Mouse (Mus musculus) MEL (cell line): ENCODE measurements around the gene Spry1. TPM values are rescaled to one million over a fixed set of nuclear protein-coding genes. Genes with fewer than 3 reads are reported as not detected.

Source experiments
- DNase-seq: peaks from one replicate; pipeline ENCODE4 v3.0.0; 2011; ENCODE audit warnings: low read depth, low spot score
- H3K27ac ChIP-seq: 2 replicates; pipeline ENCODE4 v1.5.1; 2012; ENCODE audit warnings: low read depth, mild to moderate bottlenecking, control low read depth, low read length, moderate library complexity; ENCODE audit not compliant: control insufficient read depth
- H3K27me3 ChIP-seq, 2 experiments: fragments of 150-350 bp in 1 of 2; sonication (generic) in 1 of 2; 2 replicates each; pipeline ENCODE4 v1.6.1; 2012; ENCODE audit warnings: low read length in 2 of 2, mild to moderate bottlenecking in 2 of 2, improper control_type of control experiment in 1 of 2, moderate library complexity in 1 of 2; ENCODE audit not compliant: insufficient read depth in 2 of 2, control insufficient read depth in 1 of 2
- H3K36me3 ChIP-seq, 2 experiments: 2 replicates each; pipeline ENCODE4 v1.6.1; 2012 to 2014; ENCODE audit warnings: low read length in 2 of 2, improper control_type of control experiment in 1 of 2, inconsistent platforms in 1 of 2, mild to moderate bottlenecking in 1 of 2; ENCODE audit not compliant: insufficient read depth in 2 of 2, control insufficient read depth in 1 of 2
- H3K4me1 ChIP-seq, 2 experiments: fragments of 150-350 bp in 1 of 2; sonication (generic) in 1 of 2; 2 replicates each; pipeline ENCODE4 v1.6.1; 2012; ENCODE audit warnings: low read length in 2 of 2, improper control_type of control experiment in 1 of 2, mild to moderate bottlenecking in 1 of 2; ENCODE audit not compliant: insufficient read depth in 2 of 2, control insufficient read depth in 1 of 2
- H3K4me3 ChIP-seq, 2 experiments: fragments of 150-350 bp in 1 of 2; sonication (generic) in 1 of 2; 2 replicates each; pipeline ENCODE4 v1.5.1; 2012; ENCODE audit warnings: low read depth in 2 of 2, low read length in 2 of 2, mild to moderate bottlenecking in 2 of 2, moderate library complexity in 2 of 2, control low read depth in 1 of 2, improper control_type of control experiment in 1 of 2; ENCODE audit not compliant: control insufficient read depth in 1 of 2, insufficient read depth in 1 of 2
- H3K79me2 ChIP-seq: 2 replicates; pipeline ENCODE4 v1.6.1; 2012; ENCODE audit warnings: mild to moderate bottlenecking, low read length, moderate library complexity; ENCODE audit not compliant: control insufficient read depth, poor library complexity, insufficient read depth
- H3K9ac ChIP-seq: 2 replicates; pipeline ENCODE4 v1.6.1; 2012; ENCODE audit warnings: low read depth, mild to moderate bottlenecking, control low read depth, low read length, moderate library complexity; ENCODE audit not compliant: control insufficient read depth, poor library complexity, severe bottlenecking
- H3K9me3 ChIP-seq: fragments of 150-350 bp; sonication (generic); replicated peaks from 2 replicates; pipeline ENCODE4 v1.6.1; 2012; ENCODE audit warnings: mild to moderate bottlenecking, low read length, improper control_type of control experiment, moderate library complexity; ENCODE audit not compliant: insufficient read depth
- CTCF ChIP-seq, 3 experiments: IDR thresholded peaks in 2 of 3; conservative IDR thresholded peaks in 1 of 3; 2 replicates each; pipeline ENCODE4 v1.5.1; 2011 to 2012; ENCODE audit warnings: low read length in 3 of 3, low read depth in 2 of 3, mild to moderate bottlenecking in 2 of 3, improper control_type of control experiment in 1 of 3, inconsistent platforms in 1 of 3, mixed read lengths in 1 of 3, moderate library complexity in 1 of 3; ENCODE audit not compliant: control insufficient read depth in 1 of 3, insufficient read depth in 1 of 3, poor library complexity in 1 of 3, severe bottlenecking in 1 of 3
- GABPA ChIP-seq: IDR thresholded peaks from 2 replicates; pipeline ENCODE4 v1.6.1; 2012; ENCODE audit warnings: low read depth, mild to moderate bottlenecking, inconsistent platforms, low read length, improper control_type of control experiment, moderate library complexity
- HCFC1 ChIP-seq: IDR thresholded peaks from 2 replicates; pipeline ENCODE4 v1.6.1; 2012; ENCODE audit warnings: low read depth, mild to moderate bottlenecking, inconsistent platforms, low read length, improper control_type of control experiment, moderate library complexity
- MAX ChIP-seq: IDR thresholded peaks from 2 replicates; pipeline ENCODE4 v1.6.1; 2011; ENCODE audit warnings: low read length, improper control_type of control experiment
- MXI1 ChIP-seq: IDR thresholded peaks from 2 replicates; pipeline ENCODE4 v1.6.1; 2011; ENCODE audit warnings: mild to moderate bottlenecking, low read depth, low read length, improper control_type of control experiment
- NRF1 ChIP-seq: IDR thresholded peaks from 2 replicates; pipeline ENCODE4 v1.6.1; 2014; ENCODE audit warnings: low read depth, mild to moderate bottlenecking, inconsistent platforms, low read length, improper control_type of control experiment, moderate library complexity; ENCODE audit not compliant: poor library complexity, insufficient read depth, severe bottlenecking
- POLR2A ChIP-seq, 2 experiments: IDR thresholded peaks; 2 replicates each; pipeline ENCODE4 v1.6.1; 2011 to 2012; ENCODE audit warnings: low read length in 2 of 2, mild to moderate bottlenecking in 2 of 2, control low read depth in 1 of 2, improper control_type of control experiment in 1 of 2, low read depth in 1 of 2, moderate library complexity in 1 of 2; ENCODE audit not compliant: control insufficient read depth in 1 of 2, insufficient read depth in 1 of 2, poor library complexity in 1 of 2
- POLR2AphosphoS2 ChIP-seq: IDR thresholded peaks from 2 replicates; pipeline ENCODE4 v1.6.1; 2011; ENCODE audit warnings: low read length, improper control_type of control experiment
- RAD21 ChIP-seq: IDR thresholded peaks from 2 replicates; pipeline ENCODE4 v1.6.1; 2011; ENCODE audit warnings: mild to moderate bottlenecking, low read depth, low read length, improper control_type of control experiment
- RCOR1 ChIP-seq: IDR thresholded peaks from 2 replicates; pipeline ENCODE4 v1.6.1; 2012; ENCODE audit warnings: low read depth, mild to moderate bottlenecking, inconsistent platforms, low read length, improper control_type of control experiment
- SMC3 ChIP-seq: IDR thresholded peaks from 2 replicates; pipeline ENCODE4 v1.6.1; 2011; ENCODE audit warnings: low read depth, low read length, improper control_type of control experiment
- TAL1 ChIP-seq: IDR thresholded peaks from 2 replicates; pipeline ENCODE4 v1.6.1; 2012; ENCODE audit warnings: mild to moderate bottlenecking, inconsistent platforms, low read length, moderate library complexity, mixed read lengths
- ZC3H11A ChIP-seq: IDR thresholded peaks from 2 replicates; pipeline ENCODE4 v1.6.1; 2012; ENCODE audit warnings: low read depth, mild to moderate bottlenecking, inconsistent platforms, low read length, improper control_type of control experiment
- ZKSCAN1 ChIP-seq: IDR thresholded peaks from 2 replicates; pipeline ENCODE4 v1.6.1; 2012; ENCODE audit warnings: low read depth, mild to moderate bottlenecking, inconsistent platforms, low read length, improper control_type of control experiment, moderate library complexity
- polyA plus RNA-seq, 2 experiments: library from polyadenylated mRNA; stranded (reverse) in 1 of 2; unstranded in 1 of 2; fragments of >175 nt in 1 of 2; fragments of >200 nt in 1 of 2; gene quantifications; 2 replicates each; pipeline versions ENCODE4 v1.2.1 to v1.2.4; 2012; ENCODE audit warnings: low replicate concordance in 2 of 2, low read depth in 1 of 2; ENCODE audit not compliant: insufficient read length in 2 of 2, insufficient read depth in 1 of 2, missing spikeins in 1 of 2
- total RNA-seq: library from RNA; depleted of rRNA; stranded (reverse); fragments of 300-350 nt; gene quantifications from 2 replicates; pipeline ENCODE4 v1.2.3, GENCODE M21; 2012

Gene Spry1
- total and polyA plus RNA-seq, 3 experiments = 0.31 TPM; not detected in 2

DNA sequence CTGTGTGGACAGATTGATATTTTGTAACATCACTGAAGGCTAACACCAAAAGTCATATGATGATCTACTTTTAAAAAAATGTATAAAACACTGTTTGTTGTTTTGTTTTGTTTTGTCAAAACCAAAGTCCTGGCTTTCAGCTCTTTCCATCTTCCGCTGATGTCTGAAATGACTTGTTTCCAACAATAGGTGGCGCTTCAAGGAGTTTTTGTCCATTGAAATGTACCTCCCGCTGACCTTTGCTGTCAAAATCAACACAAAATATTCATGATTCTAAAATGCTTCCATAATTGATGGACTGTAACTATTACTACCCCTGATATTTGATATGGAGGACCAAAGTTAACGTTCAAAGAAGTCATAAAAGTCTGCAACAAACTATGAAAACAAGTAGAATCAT lies 5.1 kb upstream of the Spry1 start:
- no peaks in the 10 kb centered on the region for H3K36me3 ChIP-seq
- no peak overlapping the region for H3K4me3 ChIP-seq
- TF ChIP-seq CTCF (IDR thresholded peaks at IDR 0.05 in 2 of 3, conservative IDR thresholded peaks at IDR 0.05 in 1 of 3; ENCODE audit: control insufficient read depth in 1 of 3, insufficient read depth in 1 of 3, low read depth in 2 of 3, low read length in 3 of 3, poor library complexity in 1 of 3, severe bottlenecking in 1 of 3) (peak; percentile 27 to 81 (median 52); a peak in 5 of 6 replicates), RAD21 (peak; percentile 75), TAL1 (no peak), SMC3 (peak; percentile 96), POLR2A (IDR thresholded peaks at IDR 0.05; ENCODE audit: control insufficient read depth in 1 of 2, insufficient read depth in 1 of 2, low read depth in 1 of 2, low read length in 2 of 2, poor library complexity in 1 of 2) (no peak), NRF1 (no peak), POLR2AphosphoS2 (no peak), ZC3H11A (peak; percentile 87), RCOR1 (no peak), HCFC1 (no peak), MXI1 (no peak)
- TF ChIP-seq, all 39 proteins: peak for 4
- Histone ChIP-seq H3K79me2 (no peaks in the 10 kb centered on the region), H3K27me3 (peaks cover 0 to 2% of the 10 kb centered on the region in 2 experiments; a peak in 2 of 4 replicates), H3K4me1 (no peaks in the 10 kb centered on the region), H3K27ac (no peak overlapping the region), H3K9ac (no peak overlapping the region), H3K9me3 (no peaks in the 10 kb centered on the region)
- DNase-seq = peak; percentile 61

DNA sequence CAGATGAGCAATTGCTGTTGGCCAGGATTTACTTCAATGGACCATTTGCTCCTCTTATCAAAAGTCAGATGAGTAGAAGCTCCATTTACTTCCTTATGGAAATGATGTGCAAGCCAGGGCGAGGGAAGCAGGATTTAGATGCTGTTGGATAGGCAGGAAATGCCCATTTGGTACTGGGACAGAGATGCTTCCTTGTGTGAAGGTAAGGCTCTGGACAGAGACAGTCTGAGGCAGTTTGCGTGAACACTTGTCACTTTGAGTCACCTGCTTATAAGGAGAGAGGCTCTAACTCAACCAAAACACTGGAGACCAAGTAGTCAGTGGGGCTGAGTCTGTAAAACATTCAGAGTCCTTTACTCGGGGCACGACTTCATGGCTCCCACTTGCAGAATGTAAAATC lies 2.8 kb upstream of the Spry1 start:
- Histone ChIP-seq H3K27me3 (peaks cover 1 to 2% of the 10 kb centered on the region in 2 experiments; a peak in 2 of 4 replicates), H3K4me1 (no peaks in the 10 kb centered on the region), H3K4me3 (no peak overlapping the region), H3K9ac (no peak overlapping the region), H3K9me3 (no peaks in the 10 kb centered on the region), H3K79me2 (no peaks in the 10 kb centered on the region), H3K27ac (no peak overlapping the region), H3K36me3 (no peaks in the 10 kb centered on the region)
- no peak for TF ChIP-seq TAL1
- no peak for TF ChIP-seq HCFC1
- no peak for TF ChIP-seq ZKSCAN1
- no peak for TF ChIP-seq MAX
- DNase-seq = no peak

DNA sequence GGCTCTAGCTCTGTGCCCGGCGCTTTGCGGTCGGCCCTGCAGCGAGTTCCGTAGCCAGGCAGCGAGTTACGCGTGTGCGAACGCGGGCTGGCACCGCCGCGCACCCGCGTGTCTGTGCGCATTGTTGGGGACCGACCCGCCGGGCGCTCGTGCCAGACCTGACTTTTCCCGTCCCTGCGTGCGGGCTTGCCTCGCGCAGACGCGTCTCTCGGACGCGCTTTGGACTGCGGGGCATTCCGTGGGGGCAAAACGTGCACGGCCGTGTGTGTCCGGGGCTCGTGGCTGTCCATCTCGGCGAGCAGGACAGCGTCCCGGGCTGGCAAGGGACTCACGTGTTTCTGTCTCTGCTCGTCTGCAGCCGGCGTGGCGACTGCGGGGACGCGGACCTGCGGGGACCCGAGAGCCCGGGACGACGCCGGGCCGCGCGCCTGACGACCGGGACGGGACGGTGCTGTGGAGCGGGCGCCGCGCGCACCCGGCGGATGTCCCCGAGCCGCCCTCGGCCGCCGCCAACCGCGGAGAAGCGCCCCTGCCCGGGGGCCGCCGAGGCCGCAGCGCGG lies 495 bp downstream of the Spry1 start:
- DNase-seq = no peak
- Histone ChIP-seq H3K9ac (peak overlapping the region; percentile 2; the same call in 1 of the 2 replicates), H3K27ac (no peak overlapping the region)

More for the DNA sequence above, 495 bp downstream of the Spry1 start:
- Histone ChIP-seq H3K27me3 (peaks cover 1 to 2% of the 10 kb centered on the region in 2 experiments; a peak in 2 of 4 replicates), H3K9me3 (no peaks in the 10 kb centered on the region), H3K79me2 (no peaks in the 10 kb centered on the region), H3K36me3 (no peaks in the 10 kb centered on the region; a peak in 1 of 4 replicates), H3K4me1 (no peaks in the 10 kb centered on the region), H3K4me3 (peak overlapping the region; percentile 39 to 48)
- no peak for TF ChIP-seq GABPA
- TF ChIP-seq MXI1 = 0 out of 2 replicates have a peak, but pooled peaks have one; percentile 18
- TF ChIP-seq, all 39 proteins: peak for 1
